Mouse (Mus musculus): ENCODE data around the gene Dpf2.

Dpf2 gene

DNA sequence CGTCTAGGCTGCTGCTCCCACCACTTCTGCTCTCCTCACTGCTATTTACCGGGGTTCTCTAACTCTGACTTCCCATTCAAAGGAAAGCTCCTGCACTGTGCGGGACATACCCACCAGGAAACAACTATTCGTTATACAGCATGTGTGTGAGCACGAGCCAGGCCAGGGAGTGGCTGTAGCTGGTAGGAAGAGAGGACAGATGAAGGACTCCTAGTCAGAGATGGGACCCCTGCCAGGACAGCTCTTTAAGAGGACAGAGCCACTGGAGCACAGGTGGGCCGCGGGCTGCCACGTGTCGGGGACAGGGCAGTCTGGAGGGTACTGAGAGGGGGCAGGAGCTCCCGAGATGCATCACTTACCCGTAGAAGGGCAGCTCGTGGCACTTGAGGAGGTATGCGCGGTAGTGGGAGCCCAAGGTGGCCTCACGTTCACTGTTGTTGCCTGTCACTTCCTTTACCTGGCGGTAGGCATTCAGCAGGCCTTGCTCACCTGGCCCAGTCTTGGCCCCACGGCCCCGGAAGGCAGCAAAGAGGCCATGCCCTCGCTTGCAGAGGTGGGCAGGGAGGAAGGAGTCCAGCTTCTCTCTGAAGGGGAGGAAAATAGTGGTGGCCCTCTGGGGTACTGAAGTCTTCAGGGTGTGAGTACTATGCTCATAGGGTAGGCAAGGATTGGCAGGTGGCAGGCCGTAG lies 48.0 kb downstream of the Dpf2 start:
- DNase-seq (ENCODE audit: low spot score in 2 of 2), result no peak

DNA sequence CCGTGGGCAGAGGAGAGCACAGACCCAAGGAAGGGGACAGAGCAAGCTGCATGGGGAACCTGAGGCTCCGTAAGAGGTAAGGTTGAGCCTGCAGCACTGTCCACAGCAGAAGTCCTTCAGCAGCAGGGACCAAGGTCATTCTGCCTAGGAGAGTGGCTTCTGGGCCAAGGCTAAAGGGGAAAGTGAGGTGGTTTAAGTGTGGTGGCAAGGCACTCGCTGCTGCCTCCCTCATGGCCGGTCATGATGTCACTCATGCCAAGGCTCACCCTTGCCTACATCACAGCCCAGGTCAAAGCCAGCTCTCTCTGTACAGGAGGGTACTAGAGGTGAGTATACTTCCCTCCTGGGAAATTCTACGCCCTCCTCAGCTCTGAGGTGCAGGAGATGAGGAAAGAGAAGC lies 49.0 kb downstream of the Dpf2 start:
- no peak for DNase-seq (ENCODE audit: low spot score in 2 of 2)

DNA sequence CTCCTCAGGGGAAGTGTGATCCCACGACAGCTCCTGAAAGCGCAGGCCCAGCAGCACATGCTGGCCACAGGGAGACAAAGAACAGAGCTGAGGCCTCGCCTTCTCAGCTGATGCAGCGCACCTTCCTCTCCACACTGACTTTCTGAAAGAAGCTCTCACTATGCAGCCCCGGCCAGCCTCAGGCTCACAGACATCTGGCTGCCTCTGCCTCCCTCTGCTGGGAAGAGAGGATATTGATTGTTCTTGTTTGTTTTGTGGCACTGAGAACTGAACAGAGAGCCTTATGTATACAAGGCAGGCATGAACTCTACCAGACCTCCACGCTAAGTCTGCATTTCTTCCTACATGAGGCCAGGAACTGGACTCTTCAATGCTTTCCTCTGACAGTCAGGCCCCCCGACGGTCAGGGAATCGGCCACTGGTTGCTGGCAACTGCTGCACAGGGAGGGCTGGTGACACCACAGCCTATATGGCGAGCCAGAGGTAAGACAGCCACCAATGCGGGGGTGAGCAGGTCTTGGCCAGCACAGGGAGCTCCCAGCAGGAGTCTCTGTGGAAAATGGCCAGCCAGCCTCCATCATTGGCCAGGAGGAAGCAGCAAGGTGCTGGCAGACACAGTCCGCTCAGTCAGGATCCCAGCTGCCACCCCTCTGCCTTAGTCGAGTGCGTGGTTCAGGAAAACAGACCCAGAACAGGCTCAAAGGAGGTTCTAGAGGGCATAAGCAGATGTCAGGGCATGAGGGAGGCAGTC lies 50.3 kb downstream of the Dpf2 start:
- DNase-seq (ENCODE audit: low spot score in 2 of 2), result no peak

DNA sequence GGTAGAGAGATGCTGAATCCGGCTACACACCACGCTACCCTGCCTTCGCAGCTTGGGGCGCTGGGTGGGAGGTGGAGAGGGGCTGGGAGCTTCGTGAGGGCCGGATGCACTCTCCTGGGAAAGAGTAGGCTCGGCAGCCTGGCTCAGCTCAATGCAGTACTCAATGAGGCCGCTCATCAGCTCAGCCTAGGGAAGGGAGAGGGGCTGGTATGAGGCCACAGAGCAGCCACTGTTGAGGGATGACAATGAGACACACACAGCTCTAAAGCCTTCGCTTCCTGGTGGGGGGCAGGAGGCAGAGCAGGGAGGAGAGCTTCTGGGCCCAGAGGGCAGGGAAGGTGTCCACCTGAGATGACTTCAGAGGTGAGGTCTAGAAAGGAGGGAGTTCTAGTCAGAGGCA lies 56.2 kb downstream of the Dpf2 start:
- DNase-seq (ENCODE audit: low spot score in 2 of 2), result no peak

DNA sequence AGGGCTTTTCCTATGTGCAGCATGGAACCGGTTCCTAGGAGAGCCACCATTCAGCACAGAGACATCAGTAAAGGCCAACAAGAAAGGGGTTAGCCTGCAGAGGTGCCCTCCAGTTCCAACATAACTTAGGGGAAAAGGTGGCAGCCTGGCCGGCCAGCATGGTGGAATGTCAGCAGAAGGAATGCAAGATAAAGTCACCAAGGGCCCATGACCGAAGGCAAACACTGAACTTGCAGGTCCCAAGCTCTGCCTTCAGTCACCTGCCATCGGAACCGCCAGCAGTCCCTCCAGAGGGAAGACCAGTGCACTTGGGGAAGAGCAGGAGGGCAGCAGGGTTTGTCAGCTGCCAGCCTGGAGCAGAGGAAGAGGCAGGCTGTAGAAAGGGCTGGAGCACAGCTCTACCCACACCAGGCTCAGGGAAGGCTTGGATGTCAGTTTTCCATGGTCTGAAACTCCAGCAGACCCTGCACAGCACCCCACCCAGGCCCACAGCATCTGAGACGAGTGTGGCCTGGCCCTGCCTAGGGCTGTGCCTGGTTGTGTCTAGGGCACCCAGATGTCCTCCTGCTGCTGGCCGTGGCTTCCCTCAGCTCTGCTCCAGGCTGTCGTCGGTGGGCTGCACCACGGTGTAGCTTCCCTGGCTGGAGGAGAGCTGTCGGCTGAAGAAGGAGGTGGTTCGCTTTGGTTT lies 60.6 kb downstream of the Dpf2 start:
- DNase-seq (ENCODE audit: low spot score in 2 of 2), result no peak

DNA sequence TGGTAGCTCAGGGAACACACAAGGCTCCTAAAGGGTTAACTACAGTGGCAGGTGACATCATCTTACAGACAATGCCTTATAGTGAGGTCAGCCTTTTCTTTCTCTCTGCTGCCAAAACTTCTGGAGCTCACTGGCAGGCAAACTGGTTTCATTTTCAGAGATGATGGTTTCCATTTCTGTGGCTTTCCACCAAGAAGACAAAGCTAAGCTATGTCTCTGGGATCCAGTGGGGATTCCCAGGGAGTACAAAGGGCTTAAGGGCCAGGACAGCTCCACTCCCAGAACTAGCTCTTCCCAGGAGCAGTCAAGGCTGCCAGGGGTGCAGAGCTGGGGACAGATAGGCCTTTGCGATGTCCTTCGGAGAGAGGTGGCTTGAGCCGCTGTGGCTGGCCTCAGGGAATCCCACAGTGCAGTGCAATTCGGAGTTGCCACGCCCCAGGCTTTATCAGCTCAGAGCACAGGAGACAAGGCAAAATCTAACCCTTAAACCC lies 61.3 kb downstream of the Dpf2 start:
- DNase-seq (ENCODE audit: low spot score in 2 of 2), result no peak

DNA sequence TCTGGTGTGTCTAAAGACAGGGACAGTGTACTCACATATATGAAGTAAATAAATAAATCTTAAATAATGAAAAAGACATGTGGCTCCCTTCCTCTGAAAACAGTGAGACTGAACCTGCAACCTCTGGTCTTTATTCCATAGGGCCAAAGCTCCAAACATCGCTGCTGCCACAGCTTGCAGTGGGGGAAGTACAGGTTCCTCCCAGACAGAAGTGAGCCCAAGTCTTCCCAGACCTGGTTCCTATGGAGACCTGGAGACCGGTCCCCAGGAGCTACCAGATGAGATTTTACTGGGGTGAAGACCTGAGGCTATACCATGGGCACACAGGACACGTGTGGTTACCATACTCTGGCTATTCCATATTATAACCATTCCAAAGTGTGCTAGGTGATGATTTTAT lies 62.0 kb downstream of the Dpf2 start:
- no peak for DNase-seq (ENCODE audit: low spot score in 2 of 2)

DNA sequence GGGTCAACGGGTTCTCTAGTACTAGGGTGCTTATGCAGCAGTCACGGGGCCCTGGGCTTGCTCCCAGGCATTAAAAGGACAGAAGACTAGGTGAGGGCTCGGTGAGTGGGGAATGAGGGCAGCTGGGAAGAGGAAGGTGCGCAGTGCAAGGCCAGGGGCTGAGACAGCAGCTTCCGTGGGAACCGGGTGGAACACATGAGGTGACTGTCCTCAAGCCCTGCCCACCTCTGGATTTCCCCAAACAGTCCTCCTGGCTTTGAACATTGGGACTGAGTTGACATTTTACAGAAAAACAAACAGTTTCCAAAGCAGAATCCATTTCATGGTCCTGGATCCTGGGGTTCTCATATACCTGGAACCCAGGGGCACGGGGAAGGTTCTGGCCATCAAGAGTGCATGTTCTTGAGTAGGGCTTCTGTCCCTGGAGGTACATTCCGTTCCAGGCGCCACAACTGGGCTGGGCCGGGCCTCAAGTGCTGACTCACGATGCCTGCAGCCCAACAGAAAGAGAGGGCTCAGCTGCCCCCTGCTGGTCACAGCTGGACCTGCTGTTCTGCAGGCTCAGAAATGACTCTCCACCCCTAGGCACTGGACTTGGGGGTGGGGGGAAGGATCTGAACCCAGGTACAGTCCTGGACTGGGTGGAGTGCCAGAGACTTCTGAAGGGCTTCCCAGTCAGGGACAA lies 62.8 kb downstream of the Dpf2 start:
- DNase-seq (ENCODE audit: low spot score in 2 of 2), result peak; percentile 84 to 89

DNA sequence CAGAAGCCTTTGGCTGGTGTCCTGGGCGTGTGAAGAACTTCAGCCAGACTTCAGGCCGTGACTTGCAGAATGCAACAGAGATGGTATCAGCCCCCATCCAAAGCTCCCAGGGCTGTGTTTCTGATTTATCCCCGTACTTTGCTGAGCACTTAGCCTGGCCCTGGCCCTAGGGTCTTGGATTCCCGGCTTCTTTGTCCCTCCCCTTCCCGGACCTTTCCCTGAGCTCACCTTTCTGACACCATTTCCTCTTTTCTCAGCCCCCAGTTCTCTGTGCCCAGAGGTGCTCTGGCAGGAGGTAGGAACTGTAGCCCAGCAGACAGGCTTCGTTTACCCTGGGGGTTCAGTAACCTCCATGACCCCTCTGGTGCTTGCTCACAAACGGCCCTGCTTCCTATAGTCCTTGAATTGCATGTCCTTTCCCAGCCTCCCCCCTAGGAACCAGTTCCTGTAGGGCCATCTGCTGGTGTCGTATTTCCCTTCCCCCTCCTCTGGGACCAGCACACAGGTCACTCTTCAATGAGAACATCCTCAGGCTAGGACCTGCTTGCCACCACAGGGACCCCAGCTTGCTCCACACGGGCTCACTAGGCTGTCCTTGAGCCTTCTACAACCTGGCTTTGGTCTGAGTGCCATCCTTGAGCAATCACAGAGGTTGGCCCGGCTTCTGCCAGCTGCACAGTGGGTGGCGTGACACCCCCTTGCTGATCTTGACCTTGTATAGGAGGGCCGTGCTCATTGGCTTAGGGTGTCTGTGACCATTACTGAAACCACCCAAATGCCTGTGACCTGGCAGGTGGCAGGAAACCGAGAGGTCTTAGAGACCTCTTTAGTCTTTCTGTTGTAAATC lies 63.8 kb downstream of the Dpf2 start:
- DNase-seq (ENCODE audit: low spot score in 2 of 2), result no peak

DNA sequence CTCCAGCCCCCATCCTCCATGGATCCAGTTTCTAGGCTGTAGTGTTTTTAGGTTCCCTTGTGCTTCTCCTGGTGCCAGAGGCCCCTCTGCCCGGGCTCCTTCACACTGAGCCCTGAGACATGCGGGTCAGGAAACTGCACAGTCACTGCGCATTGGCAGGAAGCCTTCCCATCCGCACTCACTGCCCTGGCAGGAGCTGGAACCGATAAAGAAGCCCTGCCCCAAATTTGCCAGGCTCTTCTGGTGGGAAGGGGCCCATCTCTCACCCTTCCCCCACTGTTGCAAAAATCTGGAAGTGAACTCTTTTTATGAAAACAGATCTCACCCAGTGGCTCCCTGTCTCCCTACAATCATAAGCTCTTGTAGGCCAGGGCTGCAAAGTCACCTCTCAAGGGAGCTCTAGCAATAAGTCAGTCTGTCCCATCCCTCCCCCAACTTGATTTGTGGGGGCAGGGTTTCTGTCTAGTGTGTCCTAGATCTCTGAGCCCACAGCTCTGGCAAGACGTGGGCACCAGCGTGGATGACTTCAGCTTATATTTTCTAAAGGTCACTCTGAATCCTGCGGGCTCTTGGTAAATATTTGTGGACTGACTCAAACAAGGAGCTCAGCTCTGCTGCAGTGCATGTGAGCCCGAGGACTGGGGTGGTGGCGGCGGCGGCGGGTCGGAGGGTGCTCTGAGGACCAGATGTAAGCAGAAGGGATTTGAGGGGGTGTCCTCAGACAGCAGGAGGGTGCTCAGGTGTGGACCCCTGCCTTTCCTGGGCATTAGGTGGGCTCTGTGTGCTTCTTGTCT lies 64.6 kb downstream of the Dpf2 start:
- DNase-seq (ENCODE audit: low spot score in 2 of 2), result no peak

DNA sequence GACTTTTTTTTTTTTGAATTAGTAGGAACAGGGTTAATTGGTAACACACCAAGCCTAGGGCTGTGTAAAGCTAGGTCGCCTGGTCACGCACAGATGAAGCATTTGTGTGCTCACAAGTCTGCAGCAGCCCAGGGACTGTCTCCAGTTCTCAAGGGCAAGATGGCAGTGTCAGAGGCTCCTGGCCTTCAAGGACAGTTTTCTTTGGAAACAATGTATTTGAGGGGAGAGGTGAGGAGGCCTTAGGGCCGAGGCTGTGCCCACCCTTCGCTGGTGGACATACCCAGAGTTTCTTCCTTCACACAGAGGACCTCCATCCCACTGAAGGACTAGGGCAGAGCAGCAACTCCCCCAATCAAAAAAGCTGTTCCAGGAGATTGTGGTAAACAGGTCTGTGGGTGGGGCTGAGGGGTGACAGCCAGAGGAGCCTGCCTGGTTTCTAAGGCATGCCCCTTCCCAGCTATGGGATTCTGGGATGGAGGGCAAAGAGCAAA lies 65.5 kb downstream of the Dpf2 start:
- DNase-seq (ENCODE audit: low spot score in 2 of 2), result no peak

DNA sequence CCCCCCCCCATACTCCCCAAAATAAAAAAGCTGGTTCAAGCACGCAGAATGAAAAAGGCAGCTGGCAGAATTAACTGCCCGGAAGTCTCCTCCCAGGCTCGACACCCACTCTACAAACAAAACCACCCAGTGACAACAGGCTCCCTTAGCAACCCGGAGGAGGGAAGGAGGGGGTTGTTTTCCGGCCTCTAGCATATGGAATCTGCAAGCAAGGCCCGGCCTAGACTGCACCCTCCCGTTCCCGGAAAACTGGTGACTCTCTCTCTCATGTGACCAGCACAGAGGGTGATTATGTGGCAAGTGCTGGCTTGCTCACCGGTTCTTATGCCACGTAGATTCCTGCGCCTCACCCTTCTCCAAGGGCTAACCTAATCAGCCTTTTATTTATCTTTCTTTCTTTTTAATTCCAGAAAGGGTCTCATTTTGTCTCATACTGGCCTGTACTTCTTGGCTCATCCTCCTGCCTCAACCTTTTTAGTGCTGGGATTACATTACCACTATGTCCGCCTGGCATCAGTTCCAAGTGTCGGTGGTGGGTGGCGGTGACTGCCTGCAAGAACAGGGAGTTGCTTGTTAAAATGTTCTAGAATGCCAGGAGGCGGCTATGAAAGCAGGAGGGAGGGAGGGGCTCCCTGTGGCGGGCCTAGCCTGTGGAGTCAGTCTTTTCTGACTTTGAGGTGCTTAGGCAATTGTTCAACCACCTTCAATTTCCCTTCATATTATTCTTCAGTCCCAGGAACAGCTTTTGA lies 66.1 kb downstream of the Dpf2 start:
- peak; percentile 79 to 89 for DNase-seq (ENCODE audit: low spot score in 2 of 2)

Data from frontal cortex, postnatal 14 days (tissue).